Mouse (Mus musculus) CH12.LX (cell line): ENCODE results near the gene Ctnnd2. TPM values are rescaled to one million over a fixed set of nuclear protein-coding genes. Genes with fewer than 3 reads are reported as not detected.

Source experiments
- DNase-seq: peaks from one replicate; pipeline ENCODE4 v3.0.0-alpha.2; 2013; ENCODE audit errors: extremely low read depth
- H3K27ac ChIP-seq: 2 replicates; pipeline ENCODE4 v1.5.1; 2012; ENCODE audit warnings: low read depth, mild to moderate bottlenecking, control low read depth, moderate library complexity; ENCODE audit not compliant: insufficient read depth
- H3K27me3 ChIP-seq: replicated peaks from 2 replicates; pipeline ENCODE3; 2012; ENCODE audit warnings: inconsistent platforms
- H3K36me3 ChIP-seq, 2 experiments: replicated peaks in 1 of 2; 2 replicates each; pipeline versions ENCODE3 to v1.6.1; 2012; ENCODE audit warnings: inconsistent platforms in 1 of 2, low read length in 1 of 2, mild to moderate bottlenecking in 1 of 2, mixed read lengths in 1 of 2, moderate library complexity in 1 of 2; ENCODE audit not compliant: control insufficient read depth in 1 of 2, insufficient read depth in 1 of 2
- H3K4me1 ChIP-seq, 2 experiments: 2 replicates each; pipeline ENCODE4 v1.6.1; 2012; ENCODE audit warnings: inconsistent platforms in 1 of 2, moderate library complexity in 1 of 2; ENCODE audit not compliant: insufficient read depth in 2 of 2, control insufficient read depth in 1 of 2
- H3K4me2 ChIP-seq: 2 replicates; pipeline ENCODE4 v1.6.1; 2012; ENCODE audit warnings: low read depth, mild to moderate bottlenecking, control low read depth; ENCODE audit not compliant: poor library complexity, insufficient read depth, severe bottlenecking
- H3K4me3 ChIP-seq, 3 experiments: fragments of 150-350 bp in 1 of 3; sonication (generic) in 1 of 3; replicated peaks in 1 of 3; 2 replicates each; pipeline versions ENCODE3 to v1.5.1; 2011 to 2012; ENCODE audit warnings: low read depth in 2 of 3, low read length in 2 of 3, mild to moderate bottlenecking in 2 of 3, moderate library complexity in 2 of 3, control low read depth in 1 of 3, improper control_type of control experiment in 1 of 3, inconsistent platforms in 1 of 3, mixed read lengths in 1 of 3; ENCODE audit not compliant: poor library complexity in 1 of 3
- H3K79me2 ChIP-seq: replicated peaks from 2 replicates; pipeline ENCODE4 v1.6.1; 2012; ENCODE audit warnings: mild to moderate bottlenecking, moderate library complexity; ENCODE audit not compliant: control insufficient read depth, poor library complexity, insufficient read depth, severe bottlenecking; ENCODE audit errors: extremely low read depth
- H3K9ac ChIP-seq: 2 replicates; pipeline ENCODE4 v1.6.1; 2012; ENCODE audit warnings: low read depth, mild to moderate bottlenecking, control low read depth, moderate library complexity; ENCODE audit not compliant: insufficient read depth
- H3K9me3 ChIP-seq: replicated peaks from 2 replicates; pipeline ENCODE3; 2012; ENCODE audit warnings: low read length, inconsistent platforms, mixed read lengths
- BHLHE40 ChIP-seq: IDR thresholded peaks from 2 replicates; pipeline ENCODE4 v1.6.1; 2011; ENCODE audit warnings: mild to moderate bottlenecking, low read depth, low read length, improper control_type of control experiment
- CHD2 ChIP-seq: IDR thresholded peaks from 2 replicates; pipeline ENCODE4 v1.6.1; 2011; ENCODE audit warnings: low read length, improper control_type of control experiment
- E2F4 ChIP-seq: IDR thresholded peaks from 2 replicates; pipeline ENCODE4 v1.6.1; 2011; ENCODE audit warnings: low read depth, low read length, improper control_type of control experiment; ENCODE audit not compliant: insufficient replicate concordance
- ELF1 ChIP-seq: IDR thresholded peaks from 2 replicates; pipeline ENCODE4 v1.6.1; 2014; ENCODE audit warnings: low read depth, mild to moderate bottlenecking, inconsistent platforms, low read length, improper control_type of control experiment
- EP300 ChIP-seq: IDR thresholded peaks from 2 replicates; pipeline ENCODE4 v1.6.1; 2011; ENCODE audit warnings: low read length, improper control_type of control experiment
- ETS1 ChIP-seq: conservative IDR thresholded peaks from 2 replicates; pipeline ENCODE4 v1.6.1; 2012; ENCODE audit warnings: low read depth, mild to moderate bottlenecking, inconsistent platforms, low read length, improper control_type of control experiment, moderate library complexity
- GABPA ChIP-seq: IDR thresholded peaks from 2 replicates; pipeline ENCODE4 v1.6.1; 2012; ENCODE audit warnings: low read depth, low read length, improper control_type of control experiment, inconsistent platforms; ENCODE audit not compliant: insufficient replicate concordance
- HCFC1 ChIP-seq: IDR thresholded peaks from 2 replicates; pipeline ENCODE4 v1.6.1; 2012; ENCODE audit warnings: low read depth, mild to moderate bottlenecking, inconsistent platforms, low read length, improper control_type of control experiment
- IRF4 ChIP-seq: IDR thresholded peaks from 2 replicates; pipeline ENCODE4 v1.6.1; 2014; ENCODE audit warnings: low read depth, mild to moderate bottlenecking, inconsistent platforms, low read length, improper control_type of control experiment
- JUND ChIP-seq: conservative IDR thresholded peaks from 2 replicates; pipeline ENCODE4 v1.6.1; 2011; ENCODE audit warnings: low read depth, low read length, improper control_type of control experiment
- MAFK ChIP-seq: IDR thresholded peaks from 2 replicates; pipeline ENCODE4 v1.6.1; 2011; ENCODE audit warnings: low read length, improper control_type of control experiment; ENCODE audit not compliant: insufficient replicate concordance
- MAX ChIP-seq: IDR thresholded peaks from 2 replicates; pipeline ENCODE4 v1.6.1; 2011; ENCODE audit warnings: low read length, improper control_type of control experiment
- MAZ ChIP-seq: IDR thresholded peaks from 2 replicates; pipeline ENCODE4 v1.6.1; 2012; ENCODE audit warnings: low read depth, mild to moderate bottlenecking, inconsistent platforms, low read length, improper control_type of control experiment, moderate library complexity
- MEF2A ChIP-seq: IDR thresholded peaks from 2 replicates; pipeline ENCODE4 v1.6.1; 2014; ENCODE audit warnings: low read depth, mild to moderate bottlenecking, inconsistent platforms, low read length, improper control_type of control experiment, borderline replicate concordance
- MXI1 ChIP-seq: IDR thresholded peaks from 2 replicates; pipeline ENCODE4 v1.6.1; 2011; ENCODE audit warnings: mild to moderate bottlenecking, low read depth, low read length, improper control_type of control experiment
- MYC ChIP-seq: IDR thresholded peaks from 2 replicates; pipeline ENCODE4 v1.6.1; 2011; ENCODE audit warnings: low read depth, mild to moderate bottlenecking, improper control_type of control experiment, low read length
- NELFE ChIP-seq: IDR thresholded peaks from 2 replicates; pipeline ENCODE4 v1.6.1; 2011; ENCODE audit warnings: low read depth, low read length, improper control_type of control experiment
- NRF1 ChIP-seq: IDR thresholded peaks from 2 replicates; pipeline ENCODE4 v1.6.1; 2014; ENCODE audit warnings: low read depth, mild to moderate bottlenecking, inconsistent platforms, low read length, improper control_type of control experiment, moderate library complexity
- PAX5 ChIP-seq: IDR thresholded peaks from 2 replicates; pipeline ENCODE4 v1.6.1; 2012; ENCODE audit warnings: low read length, inconsistent platforms, mixed read lengths
- POLR2AphosphoS2 ChIP-seq: IDR thresholded peaks from 2 replicates; pipeline ENCODE4 v1.6.1; 2011; ENCODE audit warnings: low read depth, low read length, improper control_type of control experiment
- RAD21 ChIP-seq: IDR thresholded peaks from 2 replicates; pipeline ENCODE4 v1.6.1; 2011; ENCODE audit warnings: low read depth, mild to moderate bottlenecking, low read length, improper control_type of control experiment, moderate library complexity
- RCOR1 ChIP-seq: conservative IDR thresholded peaks from 2 replicates; pipeline ENCODE4 v1.6.1; 2012; ENCODE audit warnings: low read depth, mild to moderate bottlenecking, inconsistent platforms, low read length, improper control_type of control experiment
- SIN3A ChIP-seq: IDR thresholded peaks from 2 replicates; pipeline ENCODE4 v1.6.1; 2012; ENCODE audit warnings: low read length, improper control_type of control experiment, inconsistent platforms
- SMC3 ChIP-seq: IDR thresholded peaks from 2 replicates; pipeline ENCODE4 v1.6.1; 2011; ENCODE audit warnings: low read depth, low read length, improper control_type of control experiment
- TBP ChIP-seq: conservative IDR thresholded peaks from 2 replicates; pipeline ENCODE4 v1.6.1; 2011; ENCODE audit warnings: low read depth, low read length, improper control_type of control experiment
- UBTF ChIP-seq: IDR thresholded peaks from 2 replicates; pipeline ENCODE4 v1.6.1; 2012; ENCODE audit warnings: low read depth, mild to moderate bottlenecking, inconsistent platforms, low read length, improper control_type of control experiment, moderate library complexity
- ZC3H11A ChIP-seq: IDR thresholded peaks from 2 replicates; pipeline ENCODE4 v1.6.1; 2012; ENCODE audit warnings: low read depth, mild to moderate bottlenecking, inconsistent platforms, low read length, improper control_type of control experiment
- ZKSCAN1 ChIP-seq: IDR thresholded peaks from 2 replicates; pipeline ENCODE4 v1.6.1; 2012; ENCODE audit warnings: low read depth, inconsistent platforms, low read length, improper control_type of control experiment, borderline replicate concordance
- ZMIZ1 ChIP-seq: IDR thresholded peaks from 2 replicates; pipeline ENCODE4 v1.6.1; 2012; ENCODE audit warnings: low read depth, mild to moderate bottlenecking, inconsistent platforms, low read length, improper control_type of control experiment
- dilution Hi-C: fragments of 300-500 bp; cut with MboI; formaldehyde crosslinking; loops from 2 replicates; pipeline ENCODE4 v1.14.3; 2020; ENCODE audit warnings: low sequenced_read_pairs; ENCODE audit not compliant: extremely low pct_unique_long_range_greater_than_20kb, extremely low pct_ligation_motif_present
- in situ Hi-C: fragments of 300-500 bp; cut with MboI; formaldehyde crosslinking; loops from 3 replicates; pipeline ENCODE4 v1.14.3; 2019; ENCODE audit warnings: low sequenced_read_pairs, low pct_ligation_motif_present, low pct_unique_long_range_greater_than_20kb, mixed read lengths
- polyA plus RNA-seq: library from polyadenylated mRNA; unstranded; fragments of >175 nt; gene quantifications from 2 replicates; pipeline ENCODE4 v1.2.1, GENCODE M21; 2012; ENCODE audit warnings: low read depth; ENCODE audit not compliant: insufficient read length
- total RNA-seq, 2 experiments: library from RNA; depleted of rRNA; stranded (reverse); fragments of 300-350 nt in 1 of 2; fragments of >200 nt in 1 of 2; gene quantifications; 2 replicates each; pipeline ENCODE4 v1.2.3; 2012 to 2014

Ctnnd2 gene
- total and polyA plus RNA-seq, 3 experiments: 0.23 TPM; not detected in 2

- no peak for DNase-seq
- TF ChIP-seq UBTF (no peak), MEF2A (no peak), RCOR1 (no peak), ELF1 (no peak), MAFK (no peak), TBP (no peak), CHD2 (no peak), NRF1 (no peak), MAZ (no peak), ZKSCAN1 (no peak), ZMIZ1 (no peak), RAD21 (no peak), JUND (no peak), ETS1 (no peak), ZC3H11A (no peak), POLR2AphosphoS2 (no peak), PAX5 (no peak), GABPA (no peak), MAX (no peak)
- Histone ChIP-seq H3K9ac (no peak overlapping the region), H3K4me3 (no peak overlapping the region), H3K4me1 (no peaks in the 10 kb centered on the region), H3K4me2 (no peak overlapping the region), H3K27ac (no peak overlapping the region), H3K36me3 (no peaks in the 10 kb centered on the region), H3K27me3 (no peaks in the 10 kb centered on the region), H3K79me2 (no peaks in the 10 kb centered on the region), H3K9me3 (no peaks in the 10 kb centered on the region)
- dilution Hi-C loops (no loop called here), in situ Hi-C loops (no loop called here)
These were observed 703.1 kb downstream of the Ctnnd2 start for GRCm38 (mm10) chr15:30875523-30875922.

GRCm38 (mm10) chr15:30884692-30885334 lies 712.4 kb downstream of the Ctnnd2 start:
- no peak overlapping the region for H3K4me2 ChIP-seq
- no peak for TF ChIP-seq BHLHE40
- TF ChIP-seq MEF2A: no peak
- TF ChIP-seq NELFE: no peak
- TF ChIP-seq IRF4: no peak
- TF ChIP-seq SMC3: no peak
- TF ChIP-seq MAZ: no peak
- TF ChIP-seq MXI1: no peak
- no peak for TF ChIP-seq UBTF
- TF ChIP-seq HCFC1: no peak
- TF ChIP-seq EP300: no peak
- TF ChIP-seq RAD21: no peak
- no peak for TF ChIP-seq ETS1
- no peak for TF ChIP-seq TBP
- no peak for TF ChIP-seq PAX5
- no peak for TF ChIP-seq CHD2
- no peak for TF ChIP-seq SIN3A
- TF ChIP-seq ZMIZ1: no peak
- TF ChIP-seq MYC: no peak
- no peak for TF ChIP-seq JUND
- TF ChIP-seq E2F4: no peak
- H3K9ac ChIP-seq: no peak overlapping the region
- in situ Hi-C loops: no loop called here
- no peaks in the 10 kb centered on the region for H3K79me2 ChIP-seq
- DNase-seq: no peak
- no peak overlapping the region for H3K4me3 ChIP-seq
- no peaks in the 10 kb centered on the region for H3K36me3 ChIP-seq
- dilution Hi-C loops: no loop called here
- no peaks in the 10 kb centered on the region for H3K9me3 ChIP-seq
- no peaks in the 10 kb centered on the region for H3K27me3 ChIP-seq
- no peaks in the 10 kb centered on the region for H3K4me1 ChIP-seq
- H3K27ac ChIP-seq: no peak overlapping the region
